10 mouse cellular contexts compared by ENCODE assay signal in the genomic region with DNA sequence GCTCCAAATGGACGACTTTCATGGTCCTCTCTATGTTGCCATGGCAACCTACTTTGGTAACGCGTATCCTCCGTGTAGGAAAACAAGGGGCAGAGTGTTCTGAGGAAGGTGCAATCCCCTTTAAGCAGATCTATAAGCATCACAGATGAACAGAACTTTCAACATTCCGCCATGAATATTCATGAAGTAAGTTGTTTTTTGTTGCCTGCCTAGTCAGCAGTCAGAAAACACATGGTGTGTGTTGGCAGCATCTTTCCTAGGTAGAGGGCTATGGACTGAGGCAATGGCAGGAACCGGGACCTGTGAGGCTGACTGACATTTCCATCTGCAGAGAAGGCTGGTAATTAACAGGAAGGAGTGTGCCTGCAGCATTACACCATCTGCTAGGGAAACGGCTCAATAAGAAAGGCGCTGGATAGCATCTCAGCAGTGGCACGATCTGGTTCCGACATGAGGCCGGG.
A peak's percentile ranks its signal among the peaks of the same experiment; 100 is the strongest.
DNase-seq lines count a peak whose midpoint lies in the region; ATAC-seq and TF ChIP-seq lines count a peak whose summit lies in the region.
"Had no signal": no experiment of that assay in that cellular context is flagged by ENCODE, and none has a peak within 500 bp of the region (broad histone marks: within the 10 kb centered on the region; RNA-seq: fewer than 3 reads in every experiment).

No protein-coding gene starts in this region.

- H3K36me3 ChIP-seq in forebrain, embryonic 14.5 days (ENCODE audit: control insufficient read depth, insufficient read depth, low read length), result no peaks in the 10 kb centered on the region
- H3K36me3 ChIP-seq in neural tube, embryonic 11.5 days (ENCODE audit: control insufficient read depth, insufficient read depth, low read length), result no peaks in the 10 kb centered on the region
- H3K36me3 ChIP-seq in liver, postnatal 0 days (replicated peaks; ENCODE audit: insufficient read depth, low read length), result no peaks in the 10 kb centered on the region
- H3K36me3 ChIP-seq in intestine, embryonic 15.5 days, result no peaks in the 10 kb centered on the region
- H3K36me3 ChIP-seq: embryonic facial prominence, embryonic 15.5 days; limb, embryonic 12.5 days had no signal

- H3K4me1 ChIP-seq in forebrain, embryonic 14.5 days (ENCODE audit: control insufficient read depth, insufficient read depth, low read length), result peaks cover 17% of the 10 kb centered on the region
- H3K4me1 ChIP-seq in neural tube, embryonic 11.5 days (ENCODE audit: control insufficient read depth, insufficient read depth, low read length), result no peaks in the 10 kb centered on the region; the same call in 1 of the 2 replicates
- H3K4me1 ChIP-seq in lung, adult 2 months (ENCODE audit: control insufficient read depth, insufficient read depth, low read length), result no peaks in the 10 kb centered on the region; the same call in 1 of the 2 replicates
- no peaks in the 10 kb centered on the region for H3K4me1 ChIP-seq in liver, postnatal 0 days (ENCODE audit: insufficient read depth)
- H3K4me1 ChIP-seq in intestine, embryonic 15.5 days (replicated peaks), result no peaks in the 10 kb centered on the region

- no peak for TF ChIP-seq CTCF in lung, adult 2 months (IDR thresholded peaks at IDR 0.05; ENCODE audit: insufficient read depth, low read length)
- no peak for TF ChIP-seq CTCF in liver, postnatal 0 days (IDR thresholded peaks at IDR 0.05; ENCODE audit: low read depth)

- peak overlapping the region; percentile 34 for H3K4me2 ChIP-seq in forebrain, embryonic 14.5 days (ENCODE audit: low read length)
- no peak overlapping the region for H3K4me2 ChIP-seq in neural tube, embryonic 11.5 days (ENCODE audit: low read depth)
- H3K4me2 ChIP-seq in liver, postnatal 0 days (ENCODE audit: low read depth, low read length), result no peak overlapping the region
- H3K4me2 ChIP-seq in intestine, embryonic 15.5 days (replicated peaks), result no peak overlapping the region
- H3K4me2 ChIP-seq: embryonic facial prominence, embryonic 15.5 days; limb, embryonic 12.5 days had no signal

- peak overlapping the region; percentile 84; the same call in 1 of the 2 replicates for H3K27ac ChIP-seq in forebrain, embryonic 14.5 days (ENCODE audit: low read depth, low read length)
- H3K27ac ChIP-seq in neural tube, embryonic 11.5 days (ENCODE audit: low read depth, low read length), result no peak overlapping the region
- no peak overlapping the region for H3K27ac ChIP-seq in liver, postnatal 0 days (ENCODE audit: low read depth)
- no peak overlapping the region for H3K27ac ChIP-seq in intestine, embryonic 15.5 days
- H3K27ac ChIP-seq: embryonic facial prominence, embryonic 15.5 days; limb, embryonic 12.5 days had no signal

- WGBS in forebrain, embryonic 14.5 days, result 10% methylated on average over 11 of the region's 11 CpGs
- 42% methylated on average over 11 of the region's 11 CpGs for WGBS in neural tube, embryonic 11.5 days
- 55% methylated on average over 11 of the region's 11 CpGs for WGBS in lung, adult 2 months
- 61% methylated on average over 11 of the region's 11 CpGs for WGBS in liver, postnatal 0 days (ENCODE audit: insufficient replicate concordance)
- WGBS in intestine, embryonic 15.5 days, result 56% methylated on average over 11 of the region's 11 CpGs

- H3K4me3 ChIP-seq in forebrain, embryonic 14.5 days (ENCODE audit: low read depth, low read length), result no peak overlapping the region
- H3K4me3 ChIP-seq in neural tube, embryonic 11.5 days (ENCODE audit: low read depth, low read length), result no peak overlapping the region
- H3K4me3 ChIP-seq in lung, adult 2 months (replicated peaks; ENCODE audit: extremely low read depth, low read depth, low read length), result no peak overlapping the region
- H3K4me3 ChIP-seq in liver, postnatal 0 days (ENCODE audit: low read depth, low read length), result no peak overlapping the region
- no peak overlapping the region for H3K4me3 ChIP-seq in intestine, embryonic 15.5 days (replicated peaks)
- H3K4me3 ChIP-seq: embryonic facial prominence, embryonic 15.5 days; limb, embryonic 12.5 days had no signal

- DNase-seq in cerebellum, adult 18-20 months, result peak; percentile 70 to 82
- peak; percentile 96 for DNase-seq in forebrain, embryonic 14.5 days (ENCODE audit: low spot score)
- DNase-seq in layer of hippocampus, adult 9-11 months, result peak; percentile 91
- DNase-seq in neural tube, embryonic 11.5 days (ENCODE audit: low spot score), result peak; percentile 24
- DNase-seq in lung, adult 2 months, result no peak
- DNase-seq in lung, adult 18-20 months, result no peak
- no peak for DNase-seq in liver, postnatal 0 days

- no peaks in the 10 kb centered on the region for H3K9me3 ChIP-seq in forebrain, embryonic 14.5 days (replicated peaks; ENCODE audit: control insufficient read depth, low read length)
- no peaks in the 10 kb centered on the region for H3K9me3 ChIP-seq in neural tube, embryonic 11.5 days (ENCODE audit: control insufficient read depth, low read length)
- no peaks in the 10 kb centered on the region for H3K9me3 ChIP-seq in liver, postnatal 0 days (ENCODE audit: low read length)
- no peaks in the 10 kb centered on the region for H3K9me3 ChIP-seq in intestine, embryonic 15.5 days
- H3K9me3 ChIP-seq: embryonic facial prominence, embryonic 15.5 days; limb, embryonic 12.5 days had no signal

- TF ChIP-seq POLR2A in lung, adult 2 months (IDR thresholded peaks at IDR 0.05; ENCODE audit: borderline replicate concordance, extremely low read depth, low read depth, low read length), result no peak

- H3K9ac ChIP-seq in forebrain, embryonic 14.5 days (ENCODE audit: low read length), result peak overlapping the region; percentile 10; the same call in 1 of the 2 replicates
- no peak overlapping the region for H3K9ac ChIP-seq in neural tube, embryonic 11.5 days (ENCODE audit: low read length)
- no peak overlapping the region for H3K9ac ChIP-seq in liver, postnatal 0 days (replicated peaks)
- H3K9ac ChIP-seq in intestine, embryonic 15.5 days, result no peak overlapping the region
- H3K9ac ChIP-seq: embryonic facial prominence, embryonic 15.5 days; limb, embryonic 12.5 days had no signal

- no peaks in the 10 kb centered on the region for H3K27me3 ChIP-seq in forebrain, embryonic 14.5 days (replicated peaks; ENCODE audit: control insufficient read depth, insufficient read depth, low read length)
- no peaks in the 10 kb centered on the region for H3K27me3 ChIP-seq in neural tube, embryonic 11.5 days (ENCODE audit: control insufficient read depth, insufficient read depth, low read length)
- H3K27me3 ChIP-seq in liver, postnatal 0 days (ENCODE audit: insufficient read depth, low read length), result no peaks in the 10 kb centered on the region
- no peaks in the 10 kb centered on the region for H3K27me3 ChIP-seq in intestine, embryonic 15.5 days (replicated peaks)
- H3K27me3 ChIP-seq: embryonic facial prominence, embryonic 15.5 days; limb, embryonic 12.5 days had no signal

- TF ChIP-seq EP300 in liver, postnatal 0 days (IDR thresholded peaks at IDR 0.05; ENCODE audit: low read depth), result no peak

- ATAC-seq in forebrain, embryonic 14.5 days, result peak; percentile 99
- ATAC-seq in neural tube, embryonic 11.5 days (ENCODE audit: insufficient read depth, low FRiP score, low TSS enrichment), result peak; percentile 50; the same call in 1 of the 2 replicates
- ATAC-seq in liver, postnatal 0 days, result no peak
- no peak for ATAC-seq in intestine, embryonic 15.5 days

Comparison
In these comparisons a context has a peak if more than half of its experiments do, and no peak if none do; other contexts are left out.
1. DNase-seq: peak in cerebellum, adult 18-20 months (2 of 2), forebrain, embryonic 14.5 days (single experiment), layer of hippocampus, adult 9-11 months (single experiment) and neural tube, embryonic 11.5 days (single experiment); none in lung, adult 2 months (single experiment), lung, adult 18-20 months (0 of 2) and liver, postnatal 0 days (single experiment).
2. ATAC-seq: peak in forebrain, embryonic 14.5 days (single experiment) and neural tube, embryonic 11.5 days (single experiment); none in liver, postnatal 0 days (single experiment) and intestine, embryonic 15.5 days (single experiment).